Mouse (Mus musculus) thymus, postnatal 36 days (tissue): Measurements from ENCODE around the gene Slc25a11.

Experiments
- DNase-seq, 2 experiments: peaks; one replicate each; pipeline ENCODE4 v3.0.0; 2022; ENCODE audit warnings: mixed read lengths in 2 of 2

Slc25a11 gene

GRCm38 (mm10) chr11:70619101-70619500 is 28.2 kb downstream of the Slc25a11 start, which contains the start of gene Chrne:
Chrne (minus strand) TSS chr11:70619216.
- no peak for DNase-seq

- DNase-seq: no peak
Measured at GRCm38 (mm10) chr11:70615516-70616093, 31.7 kb downstream of the Slc25a11 start, which contains the start of gene 4930544D05Rik. 4930544D05Rik (plus strand) TSS chr11:70615848.

- DNase-seq: peak; percentile 76 to 84
Measured at GRCm38 (mm10) chr11:70615074-70615473, 32.2 kb downstream of the Slc25a11 start.

GRCm38 (mm10) chr11:70612505-70612904 is 34.8 kb downstream of the Slc25a11 start:
- DNase-seq: no peak

- DNase-seq: no peak
Measured at GRCm38 (mm10) chr11:70610752-70611151, 36.5 kb downstream of the Slc25a11 start.

GRCm38 (mm10) chr11:70608381-70609066 is 38.8 kb downstream of the Slc25a11 start:
- peak; percentile 46 to 49 for DNase-seq

- no peak for DNase-seq
Measured at GRCm38 (mm10) chr11:70607611-70608010, 39.7 kb downstream of the Slc25a11 start.

- no peak for DNase-seq
Measured at GRCm38 (mm10) chr11:70606717-70607116, 40.6 kb downstream of the Slc25a11 start.

GRCm38 (mm10) chr11:70605024-70605566 is 42.2 kb downstream of the Slc25a11 start:
- peak; percentile 70 to 72 for DNase-seq

GRCm38 (mm10) chr11:70598451-70598953 is 48.8 kb downstream of the Slc25a11 start:
- no peak for DNase-seq

- no peak for DNase-seq
Measured at GRCm38 (mm10) chr11:70597301-70597700, 50.0 kb downstream of the Slc25a11 start.

GRCm38 (mm10) chr11:70596094-70596493 is 51.2 kb downstream of the Slc25a11 start:
- DNase-seq: no peak

- DNase-seq: no peak
Measured at GRCm38 (mm10) chr11:70595638-70596037, 51.6 kb downstream of the Slc25a11 start.

- DNase-seq: no peak
Measured at GRCm38 (mm10) chr11:70594253-70594989, 52.9 kb downstream of the Slc25a11 start.
